Mouse (Mus musculus) spleen, adult 2 months (tissue): ENCODE data around the gene Chrng.

Experiments used
- CTCF ChIP-seq: fragments of 200-500 bp; IDR thresholded peaks from 2 replicates; pipeline ENCODE4 v1.5.1; 2011; ENCODE audit warnings: mild to moderate bottlenecking, inconsistent platforms; ENCODE audit not compliant: insufficient read depth, insufficient read length, insufficient replicate concordance; ENCODE audit errors: extremely low read depth
- POLR2A ChIP-seq: fragments of 200-500 bp; IDR thresholded peaks from 2 replicates; pipeline ENCODE4 v1.6.1; 2011; ENCODE audit warnings: low read depth, low read length, inconsistent platforms

DNA sequence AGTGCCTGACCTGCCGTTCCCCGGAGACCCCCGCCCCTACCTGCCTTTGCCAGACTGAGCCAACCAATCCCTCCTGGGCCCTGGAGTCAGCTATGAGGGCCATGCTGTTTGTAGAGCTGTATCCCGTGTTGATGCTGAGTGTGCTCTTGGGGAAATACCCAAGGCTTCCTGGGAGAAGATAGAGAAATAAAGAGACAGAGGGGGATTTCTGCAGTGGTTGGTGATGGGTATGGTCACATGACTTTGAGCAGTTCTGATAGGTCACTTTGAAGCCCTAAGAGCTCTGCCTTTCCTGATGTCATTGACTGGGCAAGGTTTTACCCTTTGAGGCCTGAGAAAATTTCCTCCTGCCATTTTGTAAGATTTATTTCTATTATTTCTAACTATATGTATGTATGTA lies 7.0 kb downstream of the Chrng start:
- no peak for TF ChIP-seq POLR2A
- no peak for TF ChIP-seq CTCF
